Mouse (Mus musculus) mouse trophoblast stem cell (cell line): ENCODE data around the gene Syde1.
"Not testable (repeated sequence)": the region's sequence is repeated elsewhere in the genome, so short reads cannot be mapped to it uniquely, and the experiment has no call there.

Source experiments
- in situ Hi-C, 2 experiments: fragments of 300-500 bp; cut with MseI, MboI; formaldehyde crosslinking; loops; 2 replicates in 1 of 2; 3 replicates in 1 of 2; pipeline ENCODE4 v1.15.1; 2025

The Syde1 gene

GRCm38 (mm10) chr10:78591406-78592328 lies at the start of gene Syde1:
Gene Syde1, minus strand, starts transcription at chr10:78591964.
- in situ Hi-C loops, result no loop called here

- in situ Hi-C loops, result loop anchor here (5.0 to 10.0 kb wide), 2 partner anchors 110 to 112 kb away; no protein-coding TSS in a partner anchor
These were observed 40.5 kb upstream of the Syde1 start for GRCm38 (mm10) chr10:78632311-78632710.

- in situ Hi-C loops, result loop anchor here (5.0 to 10.0 kb wide), 2 partner anchors 112 to 115 kb away; no protein-coding TSS in a partner anchor
These were observed 38.4 kb upstream of the Syde1 start for GRCm38 (mm10) chr10:78630194-78630593.

- in situ Hi-C loops, result not testable (repeated sequence)
These were observed 31.4 kb upstream of the Syde1 start for GRCm38 (mm10) chr10:78623143-78623542.

- in situ Hi-C loops, result no loop called here
These were observed 26.2 kb upstream of the Syde1 start, which contains the start of gene Olfr1357 for GRCm38 (mm10) chr10:78617974-78618373. Gene Olfr1357, minus strand, starts transcription at chr10:78618074.

GRCm38 (mm10) chr10:78607602-78608001 lies 15.8 kb upstream of the Syde1 start:
- in situ Hi-C loops, result loop anchor here (10.0 kb wide), 1 partner anchor 83 kb away; no protein-coding TSS in a partner anchor

- in situ Hi-C loops, result loop anchor here (10.0 kb wide), 1 partner anchor 80 kb away; no protein-coding TSS in a partner anchor
These were observed 13.3 kb upstream of the Syde1 start for GRCm38 (mm10) chr10:78605080-78605479.

- in situ Hi-C loops, result loop anchor here (10.0 kb wide), 1 partner anchor 75 kb away; no protein-coding TSS in a partner anchor
These were observed 8.1 kb upstream of the Syde1 start for GRCm38 (mm10) chr10:78599865-78600264.

- in situ Hi-C loops, result no loop called here
These were observed 2.8 kb upstream of the Syde1 start for GRCm38 (mm10) chr10:78594566-78594965.

- in situ Hi-C loops, result no loop called here
These were observed 2.4 kb upstream of the Syde1 start for GRCm38 (mm10) chr10:78594157-78594556.

- in situ Hi-C loops, result no loop called here
These were observed 2.0 kb upstream of the Syde1 start for GRCm38 (mm10) chr10:78593736-78594135.

- in situ Hi-C loops, result no loop called here
These were observed 1.2 kb upstream of the Syde1 start for GRCm38 (mm10) chr10:78592856-78593379.

- in situ Hi-C loops, result no loop called here
These were observed 1.0 kb downstream of the Syde1 start for GRCm38 (mm10) chr10:78590744-78591143.

GRCm38 (mm10) chr10:78589901-78590300 lies 1.9 kb downstream of the Syde1 start:
- in situ Hi-C loops, result no loop called here

GRCm38 (mm10) chr10:78589291-78589690 lies 2.5 kb downstream of the Syde1 start:
- in situ Hi-C loops, result no loop called here

- in situ Hi-C loops, result no loop called here
These were observed 5.7 kb downstream of the Syde1 start for GRCm38 (mm10) chr10:78586026-78586425.

GRCm38 (mm10) chr10:78585606-78586005 lies 6.2 kb downstream of the Syde1 start:
- in situ Hi-C loops, result no loop called here

GRCm38 (mm10) chr10:78584996-78585395 lies 6.8 kb downstream of the Syde1 start:
- in situ Hi-C loops, result no loop called here

GRCm38 (mm10) chr10:78583939-78584338 lies 7.8 kb downstream of the Syde1 start:
- in situ Hi-C loops, result no loop called here

- in situ Hi-C loops, result no loop called here
These were observed 8.4 kb downstream of the Syde1 start for GRCm38 (mm10) chr10:78583347-78583746.

GRCm38 (mm10) chr10:78581121-78581520 lies 10.6 kb downstream of the Syde1 start:
- in situ Hi-C loops, result no loop called here

- in situ Hi-C loops, result no loop called here
These were observed 13.6 kb downstream of the Syde1 start for GRCm38 (mm10) chr10:78578204-78578603.
